Mouse (Mus musculus) adipocyte (in vitro differentiated cells): ENCODE data around the gene Hectd4.

Experiments
- DNase-seq: peaks from one replicate; pipeline ENCODE4 v3.0.0-alpha.2; 2016; ENCODE audit warnings: low spot score

The Hectd4 gene

DNA sequence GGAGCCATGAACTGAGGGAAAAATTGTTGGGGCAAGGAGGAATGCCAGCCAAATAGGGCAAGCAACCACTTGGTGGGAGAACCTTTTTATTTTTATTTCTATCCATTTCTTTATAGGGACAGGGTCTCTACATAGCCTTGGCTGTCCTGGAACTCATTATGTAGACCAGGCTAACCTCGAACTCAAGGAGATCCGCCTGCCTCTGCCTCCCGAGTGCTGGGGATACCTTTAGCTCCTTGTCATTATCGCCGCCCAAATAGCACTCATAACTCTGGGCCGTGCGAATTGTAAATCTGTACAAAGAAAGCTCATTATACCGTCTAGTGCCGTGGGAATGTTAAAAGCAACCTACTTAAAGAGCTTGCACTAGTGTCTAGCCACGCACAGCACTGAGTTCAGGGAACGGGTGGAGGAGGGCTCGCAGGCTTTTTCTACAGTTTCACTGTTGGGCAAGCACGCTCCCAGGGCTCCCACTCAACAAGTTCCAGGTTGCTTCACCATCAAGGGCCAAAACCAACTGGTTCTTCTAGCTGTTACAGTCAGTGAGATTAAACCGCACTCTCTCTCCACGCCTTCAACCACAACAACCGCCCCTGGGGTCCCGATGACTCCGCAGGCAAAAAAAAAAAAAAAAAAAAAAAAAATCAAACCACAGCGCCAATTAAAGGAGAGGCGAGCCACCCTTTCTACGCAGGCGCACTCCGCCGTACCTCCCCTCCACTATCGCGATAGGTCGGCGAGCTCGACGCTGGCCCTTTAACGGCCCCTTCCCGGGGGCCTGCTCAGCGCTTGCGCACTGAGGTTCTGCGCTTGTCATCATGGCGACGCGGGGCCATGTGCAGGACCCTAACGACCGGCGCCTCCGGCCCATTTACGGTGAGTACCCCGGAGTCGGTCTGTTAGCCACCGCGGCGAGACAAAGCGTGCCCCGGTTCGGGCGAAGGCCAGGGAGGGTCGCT is 177.4 kb downstream of the Hectd4 start, which contains the start of gene Naa25:
Gene Naa25, plus strand, starts transcription at position 750 of the 959 bp plus-strand sequence.
- DNase-seq = peak; percentile 99

DNA sequence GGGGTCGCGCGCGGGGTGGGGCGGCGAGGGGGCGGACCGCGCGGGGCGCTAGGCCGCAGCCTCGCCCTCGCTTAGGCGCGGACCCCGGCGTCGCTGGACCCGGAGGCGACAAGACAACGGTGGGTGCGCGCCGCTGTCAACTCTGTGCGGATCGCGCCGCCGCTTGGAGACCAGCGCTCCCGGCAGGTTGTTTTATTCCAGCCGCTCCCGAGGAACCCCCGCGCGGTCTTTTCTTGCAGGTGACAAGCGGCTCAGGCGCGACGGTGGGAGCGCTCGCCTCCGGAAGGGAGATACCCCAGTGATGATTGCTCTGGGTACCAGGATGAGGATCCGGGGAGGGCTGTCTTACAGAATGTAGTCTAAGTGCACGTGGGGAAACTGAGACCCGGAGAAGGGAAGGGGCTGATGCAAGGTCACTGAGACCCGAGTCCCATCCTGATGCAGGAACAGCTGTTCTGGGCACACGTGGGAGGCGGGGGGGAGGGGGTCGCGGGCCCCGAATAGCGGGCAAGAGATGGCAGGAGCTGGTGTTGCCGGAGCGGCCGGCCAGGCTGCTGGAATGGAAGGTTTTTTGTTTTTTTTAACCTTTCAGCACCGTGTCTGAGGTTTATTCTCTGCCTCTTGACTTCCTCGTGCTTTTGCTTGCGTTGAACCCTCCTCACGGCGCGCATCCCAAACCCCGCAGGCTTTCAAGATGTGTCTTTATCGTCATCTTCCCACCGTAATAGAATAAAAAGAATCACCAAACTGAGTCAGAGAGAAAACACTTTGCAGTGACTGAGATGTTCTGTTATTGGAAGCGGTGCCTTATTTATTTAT is 178.3 kb downstream of the Hectd4 start:
- DNase-seq = no peak

DNA sequence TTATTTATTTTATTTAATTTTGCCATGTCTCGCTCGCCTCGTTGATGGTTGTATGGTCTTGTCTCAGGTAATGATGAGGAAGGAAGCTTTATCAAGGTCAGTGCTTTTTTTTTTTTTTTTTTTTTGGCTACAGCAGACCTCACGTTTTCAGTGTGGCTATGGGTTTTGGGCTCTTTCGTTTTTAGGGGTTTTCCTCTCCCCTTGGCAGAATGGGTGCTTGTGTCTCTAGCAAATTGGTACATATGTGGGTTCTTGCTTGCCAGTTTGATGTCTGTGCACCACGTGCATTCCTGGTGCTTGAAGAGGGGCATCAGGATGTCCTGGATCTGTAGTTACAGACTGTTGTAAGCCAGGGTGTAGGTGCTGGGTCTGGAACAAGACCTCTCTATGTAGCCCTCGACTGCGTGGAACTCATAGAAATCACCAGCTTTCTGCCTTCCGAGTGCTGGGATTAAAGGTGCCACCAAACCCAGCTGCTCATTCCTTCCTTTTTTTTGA is 179.0 kb downstream of the Hectd4 start:
- DNase-seq = no peak

DNA sequence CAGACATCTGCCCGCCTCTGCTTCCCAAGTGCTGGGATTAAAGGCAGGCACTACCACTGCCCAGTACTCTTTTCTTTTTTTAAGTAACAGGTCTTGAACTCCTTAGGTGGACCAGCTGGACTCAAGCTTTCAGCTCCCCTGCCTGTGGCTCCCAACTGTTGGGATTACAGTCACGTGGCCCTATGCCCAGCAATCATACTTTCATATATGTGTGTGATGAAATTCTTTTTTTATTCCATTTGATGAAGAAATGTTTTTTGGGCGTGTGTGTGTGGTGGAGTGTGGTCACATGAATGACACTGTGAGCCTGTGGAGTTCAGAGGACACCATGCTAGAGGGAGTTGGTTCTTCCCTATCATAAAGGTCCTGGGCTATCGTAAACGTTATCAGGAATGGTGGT is 179.5 kb downstream of the Hectd4 start:
- peak; percentile 52 for DNase-seq

DNA sequence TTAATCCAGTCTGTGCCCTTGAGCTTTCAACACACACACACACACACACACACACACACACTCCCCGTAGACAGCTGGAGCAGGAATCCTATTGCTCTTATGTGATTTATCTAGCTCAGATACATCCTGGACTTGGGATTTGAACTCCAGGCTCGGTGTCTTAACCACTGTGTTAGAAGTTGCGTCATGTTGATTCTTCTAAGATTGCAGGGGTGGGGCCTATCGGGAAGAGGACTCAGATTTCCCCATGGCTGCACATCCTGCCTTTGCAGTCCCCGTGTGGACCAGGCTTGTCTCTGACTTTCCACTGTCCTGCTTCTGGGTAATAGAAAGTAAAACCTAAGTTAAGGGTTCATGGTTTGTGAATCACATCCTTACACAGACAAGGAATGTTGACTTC is 180.0 kb downstream of the Hectd4 start:
- peak; percentile 52 for DNase-seq

DNA sequence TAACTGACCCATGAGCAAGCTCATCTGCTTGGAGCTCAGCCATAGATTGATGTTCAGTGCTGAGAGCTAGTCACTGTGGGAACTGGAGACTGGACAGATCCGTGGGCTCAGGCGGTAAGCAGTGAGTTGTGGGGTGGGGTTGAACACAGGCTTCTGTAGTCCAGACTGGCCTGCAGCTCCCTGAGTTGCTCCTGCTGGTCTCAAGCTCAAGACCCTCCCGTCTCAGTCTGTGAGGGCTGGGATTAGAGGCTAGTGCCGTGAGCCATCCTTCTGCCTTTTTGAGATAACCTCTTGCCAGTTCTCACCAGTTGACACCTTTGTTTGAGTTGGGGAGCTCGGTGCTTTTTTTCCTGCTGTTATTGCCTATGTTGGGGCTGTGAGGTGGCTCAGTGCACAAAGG is 180.8 kb downstream of the Hectd4 start:
- no peak for DNase-seq

DNA sequence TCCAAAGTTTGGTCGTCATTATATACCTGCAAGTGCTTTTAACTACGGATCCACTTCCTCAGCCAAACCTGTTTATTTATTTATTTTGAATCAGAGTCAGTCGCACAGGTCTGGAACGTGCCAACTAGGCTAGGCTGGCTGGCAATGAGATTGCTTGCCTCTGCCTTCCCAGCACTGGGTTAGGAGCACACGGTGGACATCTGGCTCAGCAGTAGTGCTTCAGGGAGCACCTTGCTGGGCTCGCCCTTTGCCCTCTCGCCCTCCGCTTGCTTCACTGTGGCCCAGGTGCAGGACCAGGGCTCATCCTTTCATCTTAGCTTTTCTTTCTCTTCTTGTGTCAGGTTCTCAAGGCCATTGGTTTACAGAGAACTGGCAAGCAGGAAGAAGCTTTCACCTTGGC is 187.8 kb downstream of the Hectd4 start:
- DNase-seq = peak; percentile 66

DNA sequence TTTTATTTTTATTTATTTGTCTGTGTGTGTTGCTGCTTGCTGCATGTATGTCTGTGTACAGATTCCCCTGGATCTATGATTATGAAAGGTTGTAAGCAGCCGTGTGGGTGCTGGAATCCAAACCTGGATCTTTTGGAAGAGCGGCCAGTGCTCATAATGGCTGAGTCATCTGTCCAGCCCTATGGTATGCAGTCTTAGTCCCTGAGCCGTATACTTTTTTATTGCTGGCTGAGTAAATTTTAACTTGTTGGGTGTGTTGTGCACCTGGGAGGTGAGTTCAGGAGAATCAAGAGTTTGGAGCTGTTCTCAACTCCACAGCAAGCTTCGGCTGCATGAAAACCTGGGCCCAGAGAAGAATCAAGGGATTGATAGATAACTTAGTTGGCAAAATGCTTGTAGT is 191.0 kb downstream of the Hectd4 start:
- no peak for DNase-seq
